Mouse (Mus musculus) heart, embryonic 13.5 days (tissue): ENCODE data around the gene Clec18a. TPM values are rescaled to one million over a fixed set of nuclear protein-coding genes. Genes with fewer than 3 reads are reported as not detected.

Source experiments
- ATAC-seq: fragments of 200-750 bp; cut with Nextera tagmentation; 2 replicates; pipeline ENCODE4 v1.8.0; 2017; ENCODE audit warnings: moderate TSS enrichment; ENCODE audit not compliant: insufficient number of reproducible peaks, low FRiP score, low TSS enrichment; ENCODE audit errors: extremely low read depth
- H3K27ac ChIP-seq: fragments of 300-500 bp; sonication (generic); replicated peaks from 2 replicates; pipeline ENCODE4 v1.5.1; 2015; ENCODE audit warnings: moderate library complexity, mild to moderate bottlenecking, inconsistent platforms
- H3K27me3 ChIP-seq: fragments of 300-500 bp; sonication (generic); replicated peaks from 2 replicates; pipeline ENCODE4 v1.6.1; 2015; ENCODE audit warnings: mild to moderate bottlenecking, inconsistent platforms
- H3K36me3 ChIP-seq: fragments of 300-500 bp; sonication (generic); 2 replicates; pipeline ENCODE4 v1.6.1; 2015; ENCODE audit warnings: mild to moderate bottlenecking, inconsistent platforms
- H3K4me1 ChIP-seq: fragments of 300-500 bp; sonication (generic); 2 replicates; pipeline ENCODE4 v1.6.1; 2015; ENCODE audit warnings: inconsistent platforms
- H3K4me2 ChIP-seq: fragments of 300-500 bp; sonication (generic); 2 replicates; pipeline ENCODE4 v1.6.1; 2015; ENCODE audit warnings: inconsistent platforms, mild to moderate bottlenecking, moderate library complexity
- H3K4me3 ChIP-seq: fragments of 300-500 bp; sonication (generic); 2 replicates; pipeline ENCODE4 v1.5.1; 2015; ENCODE audit warnings: moderate library complexity, mild to moderate bottlenecking, inconsistent platforms
- H3K9ac ChIP-seq: fragments of 300-500 bp; sonication (generic); 2 replicates; pipeline ENCODE4 v1.6.1; 2015; ENCODE audit warnings: inconsistent platforms, mild to moderate bottlenecking, moderate library complexity
- H3K9me3 ChIP-seq: fragments of 300-500 bp; sonication (generic); 2 replicates; pipeline ENCODE4 v1.6.1; 2016; ENCODE audit warnings: inconsistent platforms
- WGBS: fragments of 180-500 bp; shearing (Covaris S2); methylation state at CpG from one replicate; pipeline ENCODE4 v1.1.7; 2015; ENCODE audit warnings: mixed read lengths; 5-methylcytosine and 5-hydroxymethylcytosine counted together
- polyA plus RNA-seq: library from polyadenylated mRNA; unstranded; fragments of >200 nt; fragmentation: Nextera tagmentation; extraction: Ambion mirVana; gene quantifications from 2 replicates; pipeline ENCODE4 v1.2.1, GENCODE M21; 2015

Clec18a gene
- polyA plus RNA-seq, 1 experiment from 2014 or later = not detected

DNA sequence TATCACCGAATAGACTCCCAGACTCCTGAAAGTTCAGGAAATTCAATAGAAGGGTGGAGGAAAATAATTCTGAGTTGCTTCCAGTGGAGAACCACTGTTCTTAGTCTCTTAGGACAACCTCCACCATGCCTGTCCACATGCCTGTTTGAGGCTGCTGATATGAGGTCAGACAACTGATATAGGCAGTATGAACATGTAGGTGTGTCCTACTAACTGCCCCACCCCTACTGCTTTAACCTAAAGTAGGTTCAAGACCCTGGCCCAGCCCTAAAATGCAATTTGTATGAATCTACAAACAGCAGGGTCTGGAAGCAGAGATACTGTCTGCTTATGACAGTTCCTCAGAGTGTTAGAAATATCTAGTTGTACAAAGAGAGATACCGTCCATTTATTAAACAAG, 36.6 kb downstream of the Clec18a start:
- H3K27ac ChIP-seq = no peak overlapping the region
- H3K9ac ChIP-seq = no peak overlapping the region; the same call in 1 of the 2 replicates
- 59% methylated on average over 2 of the region's 2 CpGs for WGBS
- peak overlapping the region; percentile 88 for H3K4me3 ChIP-seq
- H3K27me3 ChIP-seq = no peaks in the 10 kb centered on the region
- no peak for ATAC-seq
- H3K4me2 ChIP-seq = peak overlapping the region; percentile 99
- peaks cover 26% of the 10 kb centered on the region for H3K4me1 ChIP-seq
- H3K36me3 ChIP-seq = peaks cover 57% of the 10 kb centered on the region
- H3K9me3 ChIP-seq = no peaks in the 10 kb centered on the region

- Histone ChIP-seq H3K27ac (no peak overlapping the region), H3K27me3 (no peaks in the 10 kb centered on the region), H3K4me3 (no peak overlapping the region), H3K36me3 (peaks cover 63% of the 10 kb centered on the region), H3K4me1 (peaks cover 26% of the 10 kb centered on the region), H3K4me2 (no peak overlapping the region), H3K9ac (no peak overlapping the region), H3K9me3 (no peaks in the 10 kb centered on the region)
- ATAC-seq = no peak
- WGBS = 85% methylated on average over 17 of the region's 17 CpGs
Measured at GRCm38 (mm10) chr8:111055031-111055634, 37.1 kb downstream of the Clec18a start.

DNA sequence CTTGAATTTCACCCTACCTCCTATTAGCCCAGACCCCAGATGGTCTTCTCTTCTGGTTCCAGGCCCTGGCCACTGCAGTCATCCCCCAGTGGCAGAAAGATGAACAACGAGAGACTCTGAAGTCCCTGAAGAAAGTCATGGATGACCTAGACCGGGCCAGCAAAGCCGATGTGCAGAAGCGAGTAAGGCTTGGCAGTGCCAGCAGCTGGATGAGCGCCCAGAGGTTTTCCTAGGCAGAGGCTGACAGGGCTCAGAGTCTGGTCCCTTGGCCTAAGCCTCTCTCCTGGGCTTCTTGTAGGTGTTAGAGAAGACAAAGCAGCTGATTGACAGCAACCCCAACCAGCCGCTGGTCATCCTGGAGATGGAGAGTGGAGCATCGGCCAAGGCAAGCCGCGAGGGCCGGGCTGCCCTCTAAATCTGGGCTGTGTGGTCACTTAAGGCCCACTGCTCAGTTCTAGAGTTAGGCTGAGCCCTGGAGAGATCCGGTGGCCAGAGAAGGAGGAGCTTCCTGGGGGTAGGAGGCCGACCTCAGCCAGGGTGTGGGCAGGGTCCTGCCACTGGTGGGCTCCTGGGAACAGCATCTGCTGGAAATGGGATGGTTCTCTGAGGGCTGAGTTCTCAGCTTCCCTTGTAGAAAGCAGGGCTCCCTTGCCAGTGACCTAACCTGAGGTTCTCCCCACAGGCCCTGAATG, 38.3 kb downstream of the Clec18a start:
- Histone ChIP-seq H3K4me3 (no peak overlapping the region), H3K36me3 (peaks cover 74% of the 10 kb centered on the region)

DNA sequence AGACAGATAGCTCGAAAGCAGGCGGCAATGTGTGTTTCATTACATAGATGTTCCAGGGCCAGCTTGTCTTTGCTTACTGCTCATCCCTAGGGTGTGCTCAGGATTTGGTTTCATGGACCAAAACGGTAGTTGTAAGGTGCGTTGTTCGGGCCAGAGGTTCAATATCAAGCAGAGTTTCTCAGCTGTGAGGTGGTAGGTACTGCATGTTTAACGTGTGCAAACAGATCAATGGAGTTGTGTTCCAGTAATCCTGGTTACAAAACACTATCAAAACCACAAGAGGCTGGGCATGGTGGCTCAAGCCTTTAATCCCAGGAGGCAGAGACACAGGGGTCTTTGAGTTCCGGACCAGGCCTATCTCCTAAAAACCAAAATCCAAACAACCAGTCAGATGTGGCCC, 43.1 kb downstream of the Clec18a start:
- Histone ChIP-seq H3K27ac (no peak overlapping the region), H3K4me3 (no peak overlapping the region), H3K4me1 (no peaks in the 10 kb centered on the region), H3K9me3 (no peaks in the 10 kb centered on the region), H3K27me3 (no peaks in the 10 kb centered on the region), H3K4me2 (no peak overlapping the region), H3K9ac (no peak overlapping the region), H3K36me3 (peaks cover 100% of the 10 kb centered on the region)
- 94% methylated on average over 7 of the region's 7 CpGs for WGBS
- ATAC-seq = no peak

More for the DNA sequence above, 38.3 kb downstream of the Clec18a start:
- H3K27me3 ChIP-seq = no peaks in the 10 kb centered on the region
- H3K27ac ChIP-seq = no peak overlapping the region
- no peak for ATAC-seq
- H3K4me2 ChIP-seq = no peak overlapping the region
- WGBS = 95% methylated on average over 12 of the region's 12 CpGs
- no peaks in the 10 kb centered on the region for H3K9me3 ChIP-seq
- no peak overlapping the region for H3K9ac ChIP-seq
- peaks cover 19% of the 10 kb centered on the region for H3K4me1 ChIP-seq

DNA sequence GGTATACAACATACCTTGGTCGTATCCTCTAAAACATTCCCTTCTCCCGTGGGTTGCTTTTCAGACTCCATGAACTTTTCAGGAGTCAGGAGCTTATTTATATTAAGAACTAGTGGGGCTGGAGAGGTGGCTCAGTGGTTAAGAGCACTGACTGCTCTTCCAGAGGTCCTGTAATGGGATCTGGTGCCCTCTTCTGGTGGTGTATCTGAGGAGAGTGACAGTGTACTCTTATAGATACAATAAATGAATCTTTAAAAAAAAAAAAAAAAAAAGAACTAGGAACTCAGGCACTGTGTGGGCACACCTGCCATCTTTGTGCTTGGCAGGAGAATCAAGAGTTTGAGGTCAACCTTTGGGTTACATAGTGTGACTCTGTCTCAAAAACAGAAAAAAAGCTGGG, 43.5 kb downstream of the Clec18a start:
- H3K4me1 ChIP-seq = no peaks in the 10 kb centered on the region
- 92% methylated on average over 2 of the region's 2 CpGs for WGBS
- H3K4me2 ChIP-seq = no peak overlapping the region
- H3K36me3 ChIP-seq = peaks cover 100% of the 10 kb centered on the region
- no peaks in the 10 kb centered on the region for H3K9me3 ChIP-seq
- H3K4me3 ChIP-seq = no peak overlapping the region
- ATAC-seq = no peak
- H3K27ac ChIP-seq = no peak overlapping the region
- H3K27me3 ChIP-seq = no peaks in the 10 kb centered on the region
- H3K9ac ChIP-seq = no peak overlapping the region

GRCm38 (mm10) chr8:111044003-111044734, 48.1 kb downstream of the Clec18a start:
- Histone ChIP-seq H3K27ac (no peak overlapping the region), H3K4me3 (no peak overlapping the region), H3K27me3 (no peaks in the 10 kb centered on the region), H3K9me3 (no peaks in the 10 kb centered on the region), H3K4me1 (no peaks in the 10 kb centered on the region), H3K9ac (no peak overlapping the region), H3K4me2 (no peak overlapping the region), H3K36me3 (peaks cover 99% of the 10 kb centered on the region)
- WGBS = 53% methylated on average over 2 of the region's 2 CpGs
- ATAC-seq = no peak

DNA sequence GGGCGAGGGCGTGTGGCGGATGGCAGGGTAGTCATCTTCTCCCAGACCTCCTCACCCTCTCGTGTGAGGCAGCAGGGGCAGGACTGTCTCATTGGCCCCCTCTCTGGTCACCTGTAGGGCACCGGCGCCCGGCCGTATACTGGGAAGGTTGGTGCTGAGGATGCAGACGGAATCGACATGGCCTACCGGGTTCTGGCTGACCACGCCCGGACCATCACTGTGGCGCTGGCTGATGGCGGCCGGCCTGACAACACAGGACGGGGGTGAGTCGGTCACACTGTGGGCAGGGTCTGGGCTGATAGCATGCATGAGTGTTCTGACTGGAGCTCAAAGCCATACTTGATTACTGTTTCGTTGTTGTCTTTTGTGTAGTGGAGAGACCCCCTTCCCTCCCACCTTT, 49.7 kb downstream of the Clec18a start:
- Histone ChIP-seq H3K27ac (no peak overlapping the region), H3K27me3 (no peaks in the 10 kb centered on the region), H3K4me3 (no peak overlapping the region), H3K4me2 (no peak overlapping the region), H3K9ac (no peak overlapping the region), H3K36me3 (peaks cover 99% of the 10 kb centered on the region), H3K4me1 (no peaks in the 10 kb centered on the region), H3K9me3 (no peaks in the 10 kb centered on the region)
- ATAC-seq = no peak
- WGBS = 92% methylated on average over 19 of the region's 19 CpGs

GRCm38 (mm10) chr8:111036591-111036990, 55.6 kb downstream of the Clec18a start:
- peaks cover 19% of the 10 kb centered on the region for H3K4me1 ChIP-seq
- WGBS = 92% methylated on average over 15 of the region's 15 CpGs
- no peak for ATAC-seq

GRCm38 (mm10) chr8:111034276-111034675, 58.0 kb downstream of the Clec18a start:
- peaks cover 35% of the 10 kb centered on the region for H3K36me3 ChIP-seq
- peak overlapping the region; percentile 77 for H3K4me2 ChIP-seq
- H3K4me1 ChIP-seq = peaks cover 19% of the 10 kb centered on the region
- H3K27ac ChIP-seq = peak overlapping the region; percentile 84
- ATAC-seq = peak; percentile 4; the same call in 1 of the 2 replicates
- 16% methylated on average over 12 of the region's 12 CpGs for WGBS
- H3K4me3 ChIP-seq = peak overlapping the region; percentile 79
- no peaks in the 10 kb centered on the region for H3K9me3 ChIP-seq
- H3K9ac ChIP-seq = peak overlapping the region; percentile 86
- H3K27me3 ChIP-seq = peaks cover 16% of the 10 kb centered on the region

More at GRCm38 (mm10) chr8:111036591-111036990, 55.6 kb downstream of the Clec18a start:
- Histone ChIP-seq H3K27me3 (peaks cover 6% of the 10 kb centered on the region), H3K9ac (no peak overlapping the region), H3K27ac (no peak overlapping the region), H3K4me2 (no peak overlapping the region), H3K36me3 (peaks cover 57% of the 10 kb centered on the region), H3K9me3 (no peaks in the 10 kb centered on the region), H3K4me3 (no peak overlapping the region)

DNA sequence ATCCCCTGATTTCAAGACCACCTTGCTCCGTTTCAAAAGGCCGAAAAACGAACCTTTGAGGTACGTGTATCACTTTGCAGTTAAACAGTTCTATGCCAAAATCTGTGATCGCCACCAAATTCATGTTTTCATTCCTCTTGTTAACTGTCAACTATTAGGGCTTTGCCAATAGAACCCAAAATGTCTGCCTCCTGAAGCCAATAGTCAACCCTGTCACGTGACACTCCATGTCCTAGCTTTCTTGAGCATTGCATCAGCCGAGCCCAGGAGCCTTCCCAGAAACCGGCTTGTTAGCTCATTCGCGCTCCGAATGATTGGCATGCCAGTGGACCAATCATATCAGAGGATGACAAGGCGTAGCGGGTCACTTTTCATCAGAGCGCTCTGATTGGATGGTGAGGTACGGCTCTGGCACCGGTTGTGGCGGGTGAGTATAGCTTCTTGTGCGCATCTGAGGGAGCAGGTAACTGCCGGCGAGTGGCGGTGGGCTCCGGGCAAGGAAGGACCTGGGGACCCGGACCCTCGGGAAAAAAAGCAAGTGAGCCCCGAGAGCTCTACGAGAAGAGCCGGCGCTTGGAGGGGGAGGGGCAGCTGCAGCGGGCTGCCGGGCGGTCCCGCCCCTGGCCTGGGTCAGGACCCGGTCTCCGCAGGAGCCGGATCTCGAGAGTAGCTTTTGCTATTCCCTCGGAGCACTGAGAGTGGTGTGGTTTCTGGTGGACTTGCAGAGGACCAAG, 58.6 kb downstream of the Clec18a start:
- peak; percentile 96 for ATAC-seq
- peaks cover 19% of the 10 kb centered on the region for H3K4me1 ChIP-seq
- peaks cover 16% of the 10 kb centered on the region for H3K27me3 ChIP-seq
- H3K4me3 ChIP-seq = peak overlapping the region; percentile 79
- peak overlapping the region; percentile 86 for H3K9ac ChIP-seq
- peak overlapping the region; percentile 84 for H3K27ac ChIP-seq
- WGBS = 5% methylated on average over 37 of the region's 37 CpGs
- peak overlapping the region; percentile 77 for H3K4me2 ChIP-seq
- H3K36me3 ChIP-seq = peaks cover 29% of the 10 kb centered on the region
- H3K9me3 ChIP-seq = no peaks in the 10 kb centered on the region

DNA sequence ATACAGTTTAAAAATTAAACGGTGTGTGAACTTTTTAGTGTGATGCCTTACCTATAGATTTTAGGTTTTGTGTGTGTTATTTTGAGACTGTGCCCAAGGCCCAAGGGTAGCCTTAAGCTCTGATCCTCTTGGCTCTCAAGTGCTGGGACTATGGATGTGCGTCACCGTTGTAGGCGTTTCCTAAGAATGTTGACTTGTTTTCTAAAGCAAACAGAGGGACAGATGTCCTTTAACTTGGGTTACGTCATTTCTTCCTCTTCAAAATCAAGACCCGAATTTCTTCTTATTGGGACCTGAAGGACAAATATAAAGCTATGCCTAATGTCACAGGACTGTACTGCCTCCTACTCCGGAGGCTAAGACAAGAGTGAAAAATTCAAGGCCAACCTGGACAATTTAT, 59.3 kb downstream of the Clec18a start, which contains the start of gene Aars:
TSS of gene Aars (plus strand) at position 229 of the 400 bp plus-strand sequence.
- Histone ChIP-seq H3K4me1 (peaks cover 23% of the 10 kb centered on the region), H3K36me3 (peaks cover 21% of the 10 kb centered on the region), H3K9me3 (no peaks in the 10 kb centered on the region), H3K27ac (peak within 1 kb of the TSS; percentile 84), H3K9ac (peak within 1 kb of the TSS; percentile 86), H3K4me3 (peak within 1 kb of the TSS; percentile 79), H3K27me3 (peaks cover 16% of the 10 kb centered on the region), H3K4me2 (peak within 1 kb of the TSS; percentile 77)
- WGBS = 93% methylated on average over 7 of the region's 7 CpGs
- ATAC-seq = no peak
